Mouse (Mus musculus) G1E (cell line): ENCODE data around the gene Evx2. TPM values are rescaled to one million over a fixed set of nuclear protein-coding genes. Genes with fewer than 3 reads are reported as not detected.

Experiments
- ATAC-seq: 2 replicates; pipeline ENCODE4 v1.8.0; 2016; ENCODE audit warnings: mild to moderate bottlenecking; ENCODE audit not compliant: insufficient number of reproducible peaks, poor library complexity, low FRiP score, severe bottlenecking; ENCODE audit errors: extremely low read depth
- DNase-seq: peaks from one replicate; pipeline ENCODE4 v3.0.0; 2012; ENCODE audit warnings: low spot score
- H3K27me3 ChIP-seq: 2 replicates; pipeline ENCODE4 v1.6.1; 2012; ENCODE audit warnings: mild to moderate bottlenecking, low read length, inconsistent platforms; ENCODE audit not compliant: insufficient read depth
- H3K36me3 ChIP-seq: replicated peaks from 2 replicates; pipeline ENCODE3; 2012; ENCODE audit warnings: mild to moderate bottlenecking, inconsistent platforms
- H3K4me1 ChIP-seq: 2 replicates; pipeline ENCODE4 v1.6.1; 2012; ENCODE audit warnings: low read depth, low read length, inconsistent platforms, mixed read lengths; ENCODE audit not compliant: insufficient read depth
- H3K4me3 ChIP-seq: 2 replicates; pipeline ENCODE4 v1.5.1; 2012; ENCODE audit warnings: low read depth, mild to moderate bottlenecking, inconsistent platforms, low read length, moderate library complexity, mixed read lengths
- H3K9me3 ChIP-seq: replicated peaks from 2 replicates; pipeline ENCODE4 v1.6.1; 2012; ENCODE audit warnings: inconsistent platforms
- CTCF ChIP-seq: IDR thresholded peaks from 2 replicates; pipeline ENCODE4 v1.5.1; 2012; ENCODE audit warnings: low read depth, low read length, inconsistent platforms, mixed read lengths
- GATA1 ChIP-seq: IDR thresholded peaks from 2 replicates; pipeline ENCODE4 v1.6.1; 2012; ENCODE audit warnings: borderline replicate concordance, low read length, inconsistent platforms, mixed read lengths
- GATA2 ChIP-seq: IDR thresholded peaks from 2 replicates; pipeline ENCODE4 v1.6.1; 2012; ENCODE audit warnings: low read depth, low read length, inconsistent platforms, borderline replicate concordance
- POLR2AphosphoS5 ChIP-seq: IDR thresholded peaks from 2 replicates; pipeline ENCODE4 v1.6.1; 2012; ENCODE audit warnings: low read depth, low read length, inconsistent platforms; ENCODE audit not compliant: insufficient replicate concordance
- TAL1 ChIP-seq: conservative IDR thresholded peaks from 2 replicates; pipeline ENCODE4 v1.6.1; 2012; ENCODE audit warnings: low read depth, low read length, inconsistent platforms, mixed read lengths
- polyA plus RNA-seq: library from polyadenylated mRNA; stranded (reverse); fragments of >175 nt; gene quantifications from 2 replicates; pipeline ENCODE4 v1.2.3, GENCODE M21; 2012
- total RNA-seq, 2 experiments: library from RNA; stranded (forward) in 1 of 2; stranded (reverse) in 1 of 2; fragments of 200-1000 nt in 1 of 2; fragments of >200 nt in 1 of 2; fragmentation: Nextera tagmentation in 1 of 2; gene quantifications; 2 replicates each; pipeline ENCODE4 v1.2.3; 2014 to 2017

The Evx2 gene
- not detected in 2 replicates for total RNA-seq (2014; fragmentation: Nextera tagmentation)
- total RNA-seq (2017) = 0.05 TPM in 1 of 2 replicates, not detected in the other
- not detected in 2 replicates for polyA plus RNA-seq

DNA sequence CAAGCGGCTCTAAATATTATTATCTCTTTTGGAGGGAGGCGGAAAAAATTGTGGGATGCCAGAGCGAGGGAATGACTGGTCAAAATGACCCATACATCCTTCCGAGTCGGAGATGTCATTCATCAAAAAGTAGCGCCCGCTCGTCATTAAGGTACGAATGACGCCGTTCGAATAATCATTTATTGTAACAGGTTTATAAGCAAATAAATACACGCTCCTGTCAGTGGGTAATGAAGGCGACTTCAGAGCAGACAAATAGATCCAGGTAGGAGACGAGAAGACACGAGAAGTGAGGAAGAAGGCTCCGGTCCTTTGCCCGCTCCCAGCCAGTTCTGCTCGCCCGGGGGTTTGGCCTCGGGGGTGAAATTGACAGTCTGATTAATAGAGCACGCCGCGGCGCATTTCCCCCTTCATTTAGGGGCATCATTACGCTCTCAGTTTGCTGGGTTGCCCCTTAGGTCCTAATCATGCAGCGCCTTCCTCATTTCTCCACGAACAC, at the start of gene Evx2:
Gene Evx2, minus strand, starts transcription at position 51 of the 499 bp plus-strand sequence.
- TF ChIP-seq CTCF = no peak
- no peak for TF ChIP-seq GATA2
- TF ChIP-seq POLR2AphosphoS5 = no peak
- no peak for TF ChIP-seq TAL1
- H3K36me3 ChIP-seq = no peaks in the 10 kb centered on the region
- ATAC-seq (no peak), DNase-seq (no peak)
- peaks cover 23% of the 10 kb centered on the region for H3K9me3 ChIP-seq
- H3K4me1 ChIP-seq = no peaks in the 10 kb centered on the region
- H3K4me3 ChIP-seq = no peak within 1 kb of the TSS
- H3K27me3 ChIP-seq = peaks cover 50% of the 10 kb centered on the region

DNA sequence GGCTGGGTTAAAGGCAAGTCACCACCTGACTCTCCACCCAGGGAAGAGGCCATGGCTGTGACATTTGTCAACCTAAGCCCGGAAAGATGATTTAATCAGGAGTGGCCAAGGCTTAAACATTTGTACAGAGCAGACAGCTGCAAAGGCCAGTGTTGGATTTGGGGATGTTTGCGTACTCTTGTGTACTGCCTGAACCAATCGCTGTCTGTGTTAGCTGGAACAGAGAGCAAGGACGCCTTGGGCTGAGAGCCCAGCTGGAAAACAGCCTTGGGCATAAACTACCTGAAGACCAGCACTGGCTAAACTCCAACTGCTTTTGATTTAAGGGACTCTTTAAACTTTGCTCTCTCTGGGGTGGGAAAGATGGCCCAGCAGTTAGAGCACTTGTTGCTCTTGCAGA, 49.3 kb upstream of the Evx2 start:
- Histone ChIP-seq H3K9me3 (peaks cover 12% of the 10 kb centered on the region), H3K4me3 (no peak overlapping the region), H3K36me3 (no peaks in the 10 kb centered on the region), H3K4me1 (no peaks in the 10 kb centered on the region), H3K27me3 (peaks cover 20% of the 10 kb centered on the region)
- no peak for ATAC-seq
- TF ChIP-seq POLR2AphosphoS5 (no peak), GATA2 (no peak), GATA1 (no peak), TAL1 (no peak), CTCF (no peak)
- no peak for DNase-seq

DNA sequence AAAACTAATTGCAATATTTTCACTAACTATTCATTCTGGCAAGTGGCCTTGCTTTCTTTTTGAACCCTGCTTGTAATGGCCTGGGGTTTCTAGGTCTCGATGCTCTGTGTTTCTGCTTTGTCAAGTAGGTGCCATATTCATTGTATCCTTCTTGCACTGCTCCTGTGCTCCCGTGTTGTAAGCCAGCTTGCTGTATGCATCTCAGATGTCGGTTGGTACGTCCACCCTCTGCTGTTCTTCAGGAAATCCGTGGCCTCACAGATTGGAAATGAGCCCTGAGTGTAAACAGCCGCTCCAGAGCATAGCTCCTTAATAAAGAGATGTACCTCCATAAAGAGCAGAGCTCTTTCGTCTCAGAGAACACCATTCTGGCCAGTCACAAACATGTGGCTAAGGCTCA, 48.2 kb upstream of the Evx2 start:
- peaks cover 15% of the 10 kb centered on the region for H3K27me3 ChIP-seq
- no peak for ATAC-seq

DNA sequence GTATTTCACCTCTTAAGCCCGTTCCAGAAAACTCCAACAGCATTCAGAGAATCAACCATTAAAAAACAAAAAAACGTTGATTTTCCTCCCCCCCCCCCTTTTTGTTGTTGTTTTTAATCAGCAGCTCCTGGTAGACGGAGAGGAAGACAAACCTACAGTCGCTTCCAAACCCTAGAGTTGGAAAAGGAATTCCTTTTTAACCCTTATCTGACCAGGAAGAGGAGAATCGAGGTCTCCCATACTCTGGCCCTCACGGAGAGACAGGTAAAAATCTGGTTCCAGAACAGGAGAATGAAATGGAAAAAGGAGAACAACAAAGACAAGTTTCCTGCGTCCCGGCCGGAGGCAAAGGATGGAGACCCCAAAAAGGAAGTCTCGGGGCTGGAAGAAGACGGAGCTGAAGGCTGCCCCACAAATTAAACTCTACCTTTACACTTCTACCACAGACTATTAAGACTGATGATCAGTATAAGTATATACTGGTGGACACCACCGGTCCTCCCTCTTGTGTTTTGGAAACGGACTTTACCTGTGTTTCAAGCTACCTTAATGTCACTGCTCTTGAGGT, 47.1 kb upstream of the Evx2 start:
- TF ChIP-seq TAL1 = no peak
- Histone ChIP-seq H3K27me3 (peaks cover 7% of the 10 kb centered on the region), H3K4me1 (no peaks in the 10 kb centered on the region), H3K9me3 (peaks cover 12% of the 10 kb centered on the region), H3K4me3 (no peak overlapping the region), H3K36me3 (no peaks in the 10 kb centered on the region)
- DNase-seq (no peak), ATAC-seq (no peak)

More for the DNA sequence above, 48.2 kb upstream of the Evx2 start:
- H3K4me1 ChIP-seq = no peaks in the 10 kb centered on the region
- peaks cover 12% of the 10 kb centered on the region for H3K9me3 ChIP-seq
- H3K4me3 ChIP-seq = no peak overlapping the region
- TF ChIP-seq TAL1 (no peak), CTCF (no peak), GATA1 (no peak), GATA2 (no peak), POLR2AphosphoS5 (no peak)
- no peak for DNase-seq
- H3K36me3 ChIP-seq = no peaks in the 10 kb centered on the region

DNA sequence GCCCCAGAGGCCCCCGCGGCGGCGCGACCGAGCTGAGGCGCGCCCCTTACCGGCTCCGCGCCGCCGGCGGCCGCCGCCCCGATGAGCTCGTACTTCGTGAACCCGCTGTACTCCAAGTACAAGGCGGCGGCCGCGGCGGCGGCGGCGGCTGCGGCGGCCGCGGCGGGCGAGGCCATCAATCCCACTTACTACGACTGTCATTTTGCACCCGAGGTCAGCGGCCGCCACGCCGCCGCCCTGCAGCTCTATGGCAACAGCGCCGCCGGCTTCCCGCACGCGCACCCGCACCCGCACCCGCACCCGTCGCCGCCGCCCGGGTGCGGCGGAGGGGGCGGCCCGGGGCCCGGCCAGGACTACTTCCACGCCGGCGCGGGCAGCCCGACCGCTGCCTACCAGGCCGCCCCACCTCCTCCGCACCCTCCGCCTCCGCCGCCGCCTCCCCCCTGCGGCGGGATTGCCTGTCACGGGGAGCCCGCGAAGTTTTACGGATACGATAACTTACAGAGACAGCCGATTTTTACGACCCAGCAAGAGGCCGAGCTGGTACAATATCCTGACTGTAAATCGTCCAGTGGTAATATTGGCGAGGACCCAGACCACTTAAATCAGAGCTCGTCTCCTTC, 46.2 kb upstream of the Evx2 start:
- ATAC-seq = no peak
- Histone ChIP-seq H3K9me3 (peaks cover 12% of the 10 kb centered on the region), H3K36me3 (no peaks in the 10 kb centered on the region), H3K27me3 (peaks cover 6% of the 10 kb centered on the region; the same call in 1 of the 2 replicates), H3K4me1 (no peaks in the 10 kb centered on the region), H3K4me3 (no peak overlapping the region)
- TF ChIP-seq POLR2AphosphoS5 (no peak), GATA2 (no peak), GATA1 (no peak), TAL1 (no peak), CTCF (no peak)
- DNase-seq = no peak

DNA sequence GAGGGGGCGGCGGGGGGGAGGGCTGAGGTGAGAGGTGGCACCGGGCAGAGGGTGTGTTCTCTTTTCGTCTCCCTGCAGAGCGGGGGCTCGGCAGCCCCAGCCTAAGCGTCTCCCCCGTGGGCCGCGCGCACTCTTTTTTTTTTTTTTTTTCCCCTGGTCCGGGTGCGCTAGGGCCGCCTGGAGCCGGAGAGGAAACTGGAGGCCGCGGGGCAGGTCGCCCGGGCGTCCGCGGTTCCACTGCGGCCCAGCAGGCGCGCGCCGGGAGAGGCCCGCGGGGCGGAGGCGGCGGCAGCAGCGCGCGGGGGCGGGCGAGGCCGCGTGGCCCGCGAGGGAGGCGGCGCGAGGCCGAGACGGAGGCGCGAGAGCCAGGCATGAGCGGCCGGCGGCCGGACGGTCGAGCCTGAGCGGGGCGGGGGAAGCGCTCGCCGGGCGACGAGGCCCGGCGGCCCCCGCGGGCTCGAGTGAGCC, 45.7 kb upstream of the Evx2 start:
- ATAC-seq = no peak

More for the DNA sequence above, 45.7 kb upstream of the Evx2 start:
- DNase-seq = no peak
- H3K36me3 ChIP-seq = no peaks in the 10 kb centered on the region
- no peak overlapping the region for H3K4me3 ChIP-seq
- TF ChIP-seq POLR2AphosphoS5 (no peak), GATA1 (no peak), CTCF (no peak), GATA2 (no peak), TAL1 (no peak)
- peaks cover 9% of the 10 kb centered on the region; the same call in 1 of the 2 replicates for H3K27me3 ChIP-seq
- peaks cover 12% of the 10 kb centered on the region for H3K9me3 ChIP-seq
- H3K4me1 ChIP-seq = no peaks in the 10 kb centered on the region
